Mouse (Mus musculus) G1E-ER4 (cell line): ENCODE results near the gene Sly. TPM values are rescaled to one million over a fixed set of nuclear protein-coding genes. Genes with fewer than 3 reads are reported as not detected.
"Not testable (repeated sequence)": the region's sequence is repeated elsewhere in the genome, so short reads cannot be mapped to it uniquely, and the experiment has no call there.

Experiments
- GATA1 ChIP-seq: IDR thresholded peaks from one replicate; pipeline ENCODE4 v1.8.0; 2012; ENCODE audit warnings: low read length, inconsistent platforms
- polyA plus RNA-seq: library from polyadenylated mRNA; stranded (reverse); fragments of >175 nt; gene quantifications from 2 replicates; pipeline ENCODE4 v1.2.3, GENCODE M21; 2012

The Sly gene
- not detected in 2 replicates for polyA plus RNA-seq

DNA sequence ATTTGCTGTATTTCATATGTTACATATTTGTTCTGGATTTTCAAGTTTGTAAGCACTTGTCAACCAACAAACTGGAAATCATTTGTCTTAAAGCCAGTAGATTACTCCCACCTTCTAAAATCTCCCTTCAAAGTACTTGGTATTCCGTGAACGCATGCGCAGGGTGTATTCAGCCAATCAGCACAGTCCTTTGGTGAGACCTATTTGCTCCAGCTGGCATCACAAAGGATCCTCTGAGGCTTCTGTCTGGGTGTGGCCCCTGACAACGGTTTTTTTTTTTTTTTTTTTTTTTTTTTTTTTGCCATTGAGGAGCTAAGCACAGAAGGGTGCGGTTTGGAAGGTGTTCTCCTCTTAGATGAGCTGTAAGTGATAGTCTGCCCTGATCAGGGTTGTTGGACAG is at the start of gene Sly:
Gene Sly (plus strand): TSS at position 301 of the 400 bp plus-strand sequence.
- TF ChIP-seq GATA1 = not testable (repeated sequence)
